Mouse (Mus musculus) hindbrain, embryonic 14.5 days (tissue): ENCODE results near the gene Thoc2. TPM values are rescaled to one million over a fixed set of nuclear protein-coding genes. Genes with fewer than 3 reads are reported as not detected.

ENCODE experiments used
- ATAC-seq: fragments of 200-750 bp; cut with Nextera tagmentation; 2 replicates; pipeline ENCODE4 v1.8.0; 2017; ENCODE audit warnings: moderate number of reproducible peaks, mild to moderate bottlenecking, moderate TSS enrichment, moderate library complexity; ENCODE audit not compliant: low FRiP score
- DNase-seq: peaks from one replicate; pipeline ENCODE4 v3.0.0-alpha.2; 2015; ENCODE audit warnings: low spot score
- H3K27ac ChIP-seq: fragments of 300-500 bp; sonication (generic); 2 replicates; pipeline ENCODE4 v1.5.1; 2014; ENCODE audit warnings: mild to moderate bottlenecking, moderate library complexity
- H3K27me3 ChIP-seq: fragments of 300-500 bp; sonication (generic); 2 replicates; pipeline ENCODE4 v1.6.1; 2014; ENCODE audit warnings: mild to moderate bottlenecking, low read length, mixed read lengths; ENCODE audit not compliant: control insufficient read depth, insufficient read depth
- H3K36me3 ChIP-seq: fragments of 300-500 bp; sonication (generic); replicated peaks from 2 replicates; pipeline ENCODE4 v1.6.1; 2014; ENCODE audit not compliant: control insufficient read depth, insufficient read depth
- H3K4me1 ChIP-seq: fragments of 300-500 bp; sonication (generic); replicated peaks from 2 replicates; pipeline ENCODE4 v1.6.1; 2014; ENCODE audit warnings: antibody characterized with exemption, low read length, mixed read lengths; ENCODE audit not compliant: control insufficient read depth, insufficient read depth
- H3K4me2 ChIP-seq: fragments of 300-500 bp; sonication (generic); replicated peaks from 2 replicates; pipeline ENCODE4 v1.6.1; 2014; ENCODE audit warnings: mild to moderate bottlenecking, moderate library complexity
- H3K4me3 ChIP-seq: fragments of 300-500 bp; sonication (generic); replicated peaks from 2 replicates; pipeline ENCODE4 v1.5.1; 2014; ENCODE audit warnings: mild to moderate bottlenecking, low read length
- H3K9ac ChIP-seq: fragments of 300-500 bp; sonication (generic); 2 replicates; pipeline ENCODE4 v1.6.1; 2014
- H3K9me3 ChIP-seq: fragments of 300-500 bp; sonication (generic); 2 replicates; pipeline ENCODE4 v1.6.1; 2016; ENCODE audit warnings: low read length; ENCODE audit not compliant: control insufficient read depth
- WGBS: fragments of 180-500 bp; shearing (Covaris S2); extraction: QIAGEN DNeasy Blood & Tissue Kit; methylation state at CpG from one replicate; pipeline ENCODE4 v1.1.7; 2014; 5-methylcytosine and 5-hydroxymethylcytosine counted together
- microRNA-seq: library from miRNA; unstranded; fragments of <30 nt; microRNA quantifications from one replicate; pipeline ENCODE4, GENCODE M21; 2016
- polyA plus RNA-seq: library from polyadenylated mRNA; unstranded; fragments of >200 nt; fragmentation: Nextera tagmentation; extraction: Ambion mirVana; gene quantifications from 2 replicates; pipeline ENCODE4 v1.2.1, GENCODE M21; 2014

Gene Thoc2
- polyA plus RNA-seq, 1 experiment from 2014 or later: 99.9 TPM

DNA sequence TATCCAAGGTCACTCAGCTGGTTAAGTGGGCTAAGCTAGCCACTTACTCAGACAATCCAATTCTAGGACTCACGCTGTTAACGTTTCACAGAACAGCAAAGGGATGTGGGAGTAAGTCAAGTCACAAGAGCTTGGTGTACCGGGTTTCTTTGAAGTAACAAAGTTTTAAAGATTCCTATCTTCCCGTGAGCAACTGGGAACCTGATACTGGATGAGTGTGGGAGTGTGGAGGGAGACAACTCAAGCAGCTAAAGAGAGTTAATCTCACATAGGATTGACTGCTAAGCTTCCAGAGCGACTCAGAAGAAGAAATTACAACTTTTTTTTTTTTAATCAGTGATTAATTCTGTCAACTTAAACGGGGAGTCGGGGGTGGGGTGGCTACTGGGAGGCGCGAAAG, 10.0 kb downstream of the Thoc2 start:
- Histone ChIP-seq H3K4me1 (peaks cover 11% of the 10 kb centered on the region; the same call in 1 of the 2 replicates), H3K9ac (peak overlapping the region; percentile 70), H3K4me2 (peak overlapping the region; percentile 64), H3K9me3 (no peaks in the 10 kb centered on the region), H3K36me3 (no peaks in the 10 kb centered on the region), H3K4me3 (peak overlapping the region; percentile 64), H3K27me3 (no peaks in the 10 kb centered on the region), H3K27ac (no peak overlapping the region)
- ATAC-seq (no peak), DNase-seq (no peak)
- 19% methylated on average over 9 of the region's 9 CpGs for WGBS

DNA sequence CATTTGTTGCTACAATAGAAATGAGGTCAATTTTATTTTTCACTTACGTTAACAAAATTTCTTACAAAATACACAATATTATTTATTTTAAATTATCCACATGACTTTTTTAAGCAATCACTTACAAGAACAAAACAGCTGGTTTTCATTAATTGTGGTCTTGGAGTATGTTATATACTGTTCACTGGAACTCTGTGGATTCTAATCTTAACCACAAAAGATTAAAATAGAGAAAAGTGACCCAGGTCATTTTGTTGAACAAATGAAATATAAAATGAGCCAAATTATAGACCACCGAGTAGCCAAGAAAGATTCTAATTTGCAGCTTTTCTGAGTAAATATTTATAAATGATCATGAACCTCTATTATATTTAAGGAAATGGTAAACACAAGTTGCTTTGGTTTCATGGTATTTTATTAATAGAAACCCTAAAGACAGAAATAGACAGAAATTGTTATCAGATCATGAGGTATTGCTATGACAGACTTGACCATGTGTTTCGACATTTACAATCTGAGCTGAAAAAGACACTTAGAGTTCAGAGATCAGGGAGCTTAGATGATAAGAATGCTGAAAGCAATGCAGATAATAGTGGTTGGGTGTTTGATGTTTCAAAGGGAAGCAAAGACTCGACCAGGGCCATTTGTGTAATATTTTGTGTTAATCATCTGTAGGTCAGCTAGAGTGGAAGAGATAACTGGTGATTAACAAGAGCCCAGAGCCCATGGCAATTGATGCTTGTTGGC, 35.5 kb downstream of the Thoc2 start:
- Histone ChIP-seq H3K4me1 (no peaks in the 10 kb centered on the region), H3K27me3 (no peaks in the 10 kb centered on the region), H3K4me3 (no peak overlapping the region), H3K27ac (no peak overlapping the region), H3K4me2 (no peak overlapping the region), H3K36me3 (no peaks in the 10 kb centered on the region), H3K9ac (no peak overlapping the region), H3K9me3 (no peaks in the 10 kb centered on the region)
- WGBS: 67% methylated on average over 4 of the region's 4 CpGs
- ATAC-seq: no peak
- DNase-seq: no peak

DNA sequence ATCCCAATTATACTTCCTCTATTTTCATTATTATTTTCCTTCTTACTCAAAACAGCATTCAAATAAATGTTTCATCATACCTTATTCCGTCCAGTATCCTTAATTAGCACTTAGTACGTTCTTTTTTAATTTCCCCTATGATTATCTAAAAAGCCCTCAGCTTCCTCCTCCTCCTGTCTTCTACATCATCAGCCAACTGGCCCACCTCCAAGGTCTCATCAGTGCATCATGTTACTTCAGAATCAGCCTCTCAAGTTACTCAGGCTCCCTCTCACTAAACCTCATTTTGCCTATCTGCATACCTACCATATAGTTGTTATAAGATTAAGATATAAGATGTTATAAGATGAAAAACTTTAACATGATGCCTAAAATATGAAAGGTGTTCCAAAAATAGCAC, 43.9 kb downstream of the Thoc2 start:
- Histone ChIP-seq H3K4me2 (no peak overlapping the region), H3K9ac (no peak overlapping the region), H3K27me3 (no peaks in the 10 kb centered on the region), H3K27ac (no peak overlapping the region), H3K9me3 (no peaks in the 10 kb centered on the region), H3K4me3 (no peak overlapping the region), H3K36me3 (no peaks in the 10 kb centered on the region), H3K4me1 (no peaks in the 10 kb centered on the region)
- DNase-seq (no peak), ATAC-seq (no peak)
- WGBS: 96% methylated on average over 2 of the region's 2 CpGs

DNA sequence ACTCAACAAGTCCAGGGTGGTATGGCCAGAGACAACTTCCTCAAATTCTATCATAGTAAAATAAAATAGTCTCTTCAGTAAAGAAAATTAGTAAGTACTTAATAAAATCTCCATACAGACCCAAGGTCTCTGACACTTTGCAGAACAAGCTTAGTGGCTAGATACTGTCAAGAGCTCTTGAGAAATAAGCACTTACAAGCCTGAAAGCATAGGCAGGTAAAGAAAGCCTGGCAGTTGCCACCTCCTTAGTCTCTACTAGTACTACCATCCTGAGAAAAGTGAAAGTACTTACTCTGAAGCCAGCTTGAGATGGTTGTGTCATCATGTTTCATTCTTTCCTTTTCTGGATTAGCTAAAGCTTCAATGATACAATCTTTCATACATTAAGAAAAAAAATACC, 82.7 kb downstream of the Thoc2 start:
- no peak overlapping the region for H3K27ac ChIP-seq
- no peaks in the 10 kb centered on the region for H3K9me3 ChIP-seq
- H3K27me3 ChIP-seq: no peaks in the 10 kb centered on the region
- H3K4me1 ChIP-seq: no peaks in the 10 kb centered on the region
- no peak overlapping the region for H3K4me2 ChIP-seq
- no peak for DNase-seq
- no peak overlapping the region for H3K9ac ChIP-seq
- ATAC-seq: no peak
- H3K36me3 ChIP-seq: peaks cover 11% of the 10 kb centered on the region
- no peak overlapping the region for H3K4me3 ChIP-seq

DNA sequence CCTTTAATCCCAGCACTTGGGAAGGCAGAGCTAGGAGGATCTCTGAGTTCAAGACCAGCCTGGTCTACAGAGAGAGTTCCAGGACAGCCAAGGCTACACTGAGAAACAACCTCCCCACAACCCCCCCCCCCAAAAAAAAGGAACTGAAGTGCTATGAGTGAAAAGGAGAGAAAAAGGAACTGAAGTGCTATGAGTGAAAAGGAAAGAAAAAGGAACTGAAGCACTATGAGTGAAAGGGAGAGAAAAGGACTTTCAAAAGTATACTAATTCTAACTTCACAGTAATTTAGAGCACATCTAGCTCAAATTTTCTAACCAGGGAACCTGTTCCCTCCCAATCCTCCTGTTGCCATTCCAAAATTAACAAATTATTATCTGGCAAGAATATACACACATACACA, 114.9 kb downstream of the Thoc2 start:
- DNase-seq: no peak
- Histone ChIP-seq H3K9me3 (no peaks in the 10 kb centered on the region), H3K4me3 (no peak overlapping the region), H3K9ac (no peak overlapping the region), H3K36me3 (peaks cover 7% of the 10 kb centered on the region; the same call in 1 of the 2 replicates), H3K27me3 (no peaks in the 10 kb centered on the region), H3K27ac (no peak overlapping the region), H3K4me2 (no peak overlapping the region), H3K4me1 (no peaks in the 10 kb centered on the region)
- no peak for ATAC-seq

DNA sequence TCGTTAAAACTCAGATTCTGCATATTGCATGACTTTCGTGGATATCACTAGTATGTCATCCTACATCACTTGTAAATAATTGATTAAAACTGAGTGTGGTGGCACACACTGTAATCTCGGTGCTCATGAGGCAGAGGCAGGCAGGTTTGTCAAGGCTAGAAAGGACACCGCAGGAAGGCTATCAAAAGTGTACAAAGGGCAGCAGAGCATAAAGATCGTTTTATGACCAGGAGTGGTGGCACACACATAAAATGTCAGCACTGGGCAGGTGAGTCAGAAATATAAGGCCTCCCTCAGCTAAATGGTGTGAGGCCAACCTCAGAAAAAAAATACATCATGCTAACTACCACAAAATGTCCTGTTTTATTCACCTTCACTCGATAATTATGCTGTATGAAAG, 127.2 kb downstream of the Thoc2 start:
- Histone ChIP-seq H3K9ac (no peak overlapping the region), H3K4me3 (no peak overlapping the region), H3K36me3 (0 out of 2 replicates have a peak, but pooled peaks cover 6% of the 10 kb centered on the region), H3K9me3 (no peaks in the 10 kb centered on the region), H3K4me1 (no peaks in the 10 kb centered on the region), H3K4me2 (no peak overlapping the region), H3K27ac (no peak overlapping the region), H3K27me3 (no peaks in the 10 kb centered on the region)
- DNase-seq: no peak
- WGBS: 95% methylated on average over 6 of the region's 6 CpGs
- no peak for ATAC-seq

Small RNA genes lying within 50 kb of the gene (microRNA-seq; reads per million reads assigned to microRNA genes)
- not detected for gene Gm44490

Other genes with a start within 250 kb of the Thoc2 start
- 14.7 and 16.1 TPM in 2 replicates for gene Xiap, start 139.0 kb upstream of the Thoc2 start, polyA plus RNA-seq
- 29.4 and 30.2 TPM in 2 replicates for gene Stag2, start 228.6 kb upstream of the Thoc2 start, polyA plus RNA-seq